Mouse (Mus musculus) midbrain, embryonic 14.5 days (tissue): ENCODE data around the gene Trmt10b. TPM values are rescaled to one million over a fixed set of nuclear protein-coding genes. Genes with fewer than 3 reads are reported as not detected.

Source experiments
- ATAC-seq: fragments of 200-750 bp; cut with Nextera tagmentation; 2 replicates; pipeline ENCODE4 v1.8.0; 2017; ENCODE audit warnings: moderate number of reproducible peaks, moderate library complexity; ENCODE audit not compliant: low FRiP score, low TSS enrichment
- DNase-seq: peaks from one replicate; pipeline ENCODE4 v3.0.0-alpha.2; 2015
- H3K27ac ChIP-seq: fragments of 300-500 bp; sonication (generic); replicated peaks from 2 replicates; pipeline ENCODE4 v1.5.1; 2014; ENCODE audit warnings: mild to moderate bottlenecking, low read depth, low read length, moderate library complexity
- H3K27me3 ChIP-seq: fragments of 300-500 bp; sonication (generic); 2 replicates; pipeline ENCODE4 v1.6.1; 2014; ENCODE audit warnings: low read length, control low read depth, mixed read lengths; ENCODE audit not compliant: control insufficient read depth, insufficient read depth
- H3K36me3 ChIP-seq: fragments of 300-500 bp; sonication (generic); 2 replicates; pipeline ENCODE4 v1.6.1; 2014; ENCODE audit warnings: low read length, control low read depth; ENCODE audit not compliant: control insufficient read depth, insufficient read depth
- H3K4me1 ChIP-seq: fragments of 300-500 bp; sonication (generic); 2 replicates; pipeline ENCODE4 v1.6.1; 2014; ENCODE audit warnings: mild to moderate bottlenecking, antibody characterized with exemption, low read length, control low read depth; ENCODE audit not compliant: control insufficient read depth, insufficient read depth
- H3K4me2 ChIP-seq: fragments of 300-500 bp; sonication (generic); 2 replicates; pipeline ENCODE4 v1.6.1; 2014; ENCODE audit warnings: mild to moderate bottlenecking, low read length, moderate library complexity
- H3K4me3 ChIP-seq: fragments of 300-500 bp; sonication (generic); replicated peaks from 2 replicates; pipeline ENCODE4 v1.5.1; 2014; ENCODE audit warnings: low read depth, low read length
- H3K9ac ChIP-seq: fragments of 300-500 bp; sonication (generic); replicated peaks from 2 replicates; pipeline ENCODE4 v1.6.1; 2014; ENCODE audit warnings: mild to moderate bottlenecking, low read length, moderate library complexity
- H3K9me3 ChIP-seq: fragments of 300-500 bp; sonication (generic); 2 replicates; pipeline ENCODE4 v1.6.1; 2016; ENCODE audit warnings: low read length, control low read depth, mixed read lengths; ENCODE audit not compliant: control insufficient read depth
- WGBS: fragments of 180-500 bp; shearing (Covaris S2); extraction: QIAGEN DNeasy Blood & Tissue Kit; methylation state at CpG from one replicate; pipeline ENCODE4 v1.1.7; 2014; 5-methylcytosine and 5-hydroxymethylcytosine counted together
- polyA plus RNA-seq: library from polyadenylated mRNA; unstranded; fragments of >200 nt; fragmentation: Nextera tagmentation; extraction: Ambion mirVana; gene quantifications from 2 replicates; pipeline ENCODE4 v1.2.1, GENCODE M21; 2014

Trmt10b gene
- polyA plus RNA-seq: 25.5 and 28.2 TPM in 2 replicates

DNA sequence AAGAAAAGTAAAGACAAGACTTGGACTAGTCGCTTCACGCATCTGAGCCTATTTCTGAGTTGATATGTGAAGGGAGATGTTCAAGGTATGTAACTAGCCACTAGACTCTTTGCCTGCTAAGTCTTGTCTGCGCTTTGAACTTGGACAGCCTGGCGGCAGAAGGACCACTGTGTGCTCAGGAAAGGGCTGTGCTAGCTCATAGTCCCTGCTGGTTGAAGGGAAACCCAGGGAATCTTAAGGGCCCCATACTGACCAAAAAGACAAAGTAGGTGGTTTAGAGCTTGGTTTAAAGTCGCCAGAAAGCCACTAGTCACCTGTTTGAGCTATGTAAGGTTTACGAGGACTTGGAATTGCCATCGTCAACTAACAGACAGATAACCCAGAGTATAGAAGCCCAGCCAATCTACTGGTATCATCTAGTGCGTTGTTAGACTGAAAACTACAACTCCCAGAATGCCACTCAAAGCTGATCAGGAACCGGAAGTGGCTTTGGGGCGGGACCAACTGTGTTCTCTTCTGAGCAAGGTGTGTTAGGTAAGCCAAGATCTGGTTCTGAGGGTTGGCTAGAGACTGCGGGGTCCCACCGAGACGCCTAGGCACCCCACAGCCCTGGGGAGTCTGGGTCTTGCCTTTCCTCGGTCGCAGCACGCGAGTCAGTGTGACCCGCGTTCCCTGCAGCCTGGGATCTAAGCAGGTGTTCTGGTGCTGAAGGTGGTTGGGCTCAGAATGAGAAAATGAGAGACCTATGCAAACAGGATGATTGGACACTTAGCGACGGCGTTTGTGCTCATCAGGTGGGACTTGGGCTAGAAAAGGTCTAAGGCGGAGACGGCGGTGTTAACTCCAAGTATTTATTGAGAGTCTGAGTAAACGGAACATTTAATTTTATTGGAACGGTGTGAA, at the start of gene Trmt10b:
Gene Trmt10b, plus strand, starts transcription at position 466 of the 903 bp plus-strand sequence.
- peak within 1 kb of the TSS; percentile 71 for H3K4me3 ChIP-seq
- no peaks in the 10 kb centered on the region for H3K9me3 ChIP-seq
- 22% methylated on average over 27 of the region's 27 CpGs for WGBS
- H3K27ac ChIP-seq: no peak within 1 kb of the TSS
- ATAC-seq (peak; percentile 80), DNase-seq (peak; percentile 94)
- H3K27me3 ChIP-seq: no peaks in the 10 kb centered on the region
- peak within 1 kb of the TSS; percentile 67 for H3K4me2 ChIP-seq
- H3K9ac ChIP-seq: peak within 1 kb of the TSS; percentile 75
- H3K4me1 ChIP-seq: peaks cover 8% of the 10 kb centered on the region; the same call in 1 of the 2 replicates
- H3K36me3 ChIP-seq: peaks cover 22% of the 10 kb centered on the region

DNA sequence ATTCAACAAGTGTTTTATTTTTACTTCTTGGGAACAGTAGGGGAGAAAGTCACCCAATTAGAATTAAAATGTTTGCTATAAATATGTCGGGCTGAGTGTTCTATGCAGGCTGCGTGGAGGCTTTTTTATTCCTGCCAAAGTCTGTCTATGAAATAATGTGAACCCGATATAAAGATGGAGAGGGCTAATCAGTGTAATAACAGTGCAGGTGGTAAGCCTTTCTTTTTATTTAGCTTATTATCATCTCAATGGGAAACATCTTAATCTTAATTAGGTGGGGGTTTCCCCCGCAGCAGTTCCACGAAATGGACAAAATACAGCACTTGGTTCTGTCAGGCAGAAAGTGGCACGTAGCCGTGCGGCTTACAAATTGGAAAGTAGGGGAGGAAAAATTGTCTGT, 45.7 kb upstream of the Trmt10b start:
- H3K4me1 ChIP-seq: peaks cover 22% of the 10 kb centered on the region
- DNase-seq: no peak
- WGBS: 36% methylated on average over 8 of the region's 8 CpGs

DNA sequence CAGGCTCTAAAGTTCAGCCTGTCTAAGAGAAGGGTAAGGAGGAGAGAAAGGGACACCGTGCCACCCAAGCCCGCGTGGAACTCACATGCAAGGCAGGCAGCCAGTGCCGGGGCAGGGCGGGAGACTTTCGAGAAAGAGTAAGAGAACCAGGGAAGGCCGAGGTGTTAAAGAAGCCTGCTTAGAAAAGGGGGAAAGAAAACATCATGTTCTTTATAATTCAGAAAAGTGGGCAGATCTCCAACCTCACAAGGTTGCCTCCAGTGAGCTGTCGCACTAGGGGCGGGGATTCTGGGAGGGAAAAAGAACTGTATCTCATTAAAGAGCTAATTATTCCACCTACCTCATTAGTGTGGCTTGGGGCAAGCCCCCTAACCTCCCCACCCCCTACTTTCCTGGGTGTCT, 44.1 kb upstream of the Trmt10b start:
- peaks cover 22% of the 10 kb centered on the region for H3K4me1 ChIP-seq
- no peak overlapping the region for H3K4me3 ChIP-seq
- no peaks in the 10 kb centered on the region for H3K9me3 ChIP-seq
- H3K9ac ChIP-seq: no peak overlapping the region
- H3K36me3 ChIP-seq: no peaks in the 10 kb centered on the region
- no peaks in the 10 kb centered on the region for H3K27me3 ChIP-seq
- 48% methylated on average over 9 of the region's 9 CpGs for WGBS
- ATAC-seq (no peak), DNase-seq (no peak)
- no peak overlapping the region for H3K4me2 ChIP-seq
- H3K27ac ChIP-seq: no peak overlapping the region

More for the DNA sequence above, 45.7 kb upstream of the Trmt10b start:
- Histone ChIP-seq H3K4me2 (no peak overlapping the region), H3K36me3 (no peaks in the 10 kb centered on the region), H3K9ac (no peak overlapping the region), H3K27me3 (no peaks in the 10 kb centered on the region), H3K4me3 (no peak overlapping the region), H3K9me3 (no peaks in the 10 kb centered on the region), H3K27ac (no peak overlapping the region)
- ATAC-seq: no peak

DNA sequence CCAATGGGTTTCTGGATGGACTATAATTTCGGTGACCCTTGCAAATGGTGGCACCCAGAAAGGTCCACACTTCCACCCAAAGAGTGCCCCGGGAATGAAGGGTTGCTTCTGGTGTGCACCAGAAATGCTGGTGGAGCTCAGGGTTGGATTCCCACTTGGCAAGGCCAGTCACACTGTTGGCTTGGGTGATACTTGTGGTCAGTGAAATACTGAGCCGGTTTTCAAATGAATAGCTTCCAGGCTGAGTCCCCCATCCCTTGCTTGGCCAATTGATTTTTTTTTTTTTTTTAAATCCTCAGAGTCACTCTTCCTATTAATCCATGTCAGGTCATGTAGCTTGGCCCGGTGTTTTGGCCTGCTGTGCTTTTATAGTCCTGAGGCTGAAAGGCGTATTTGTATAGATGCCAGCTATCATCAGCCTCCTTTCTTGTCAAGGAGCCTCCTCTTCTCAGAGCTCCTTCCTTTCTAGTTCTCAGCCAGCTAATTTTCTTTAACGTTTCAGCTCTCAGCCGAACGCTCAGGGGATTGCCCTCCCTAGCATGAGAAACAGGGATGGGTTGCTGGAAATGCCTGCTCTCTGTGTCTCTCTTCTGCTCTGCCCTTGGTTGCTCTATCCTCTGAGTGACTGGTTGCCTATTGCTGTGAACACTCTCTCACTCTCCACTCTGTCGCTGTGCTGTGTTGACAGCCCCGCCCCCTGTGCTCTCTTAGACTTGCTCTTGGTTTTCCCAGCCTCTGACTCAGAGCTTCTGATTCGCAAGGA, 42.9 kb upstream of the Trmt10b start:
- no peaks in the 10 kb centered on the region for H3K9me3 ChIP-seq
- no peaks in the 10 kb centered on the region for H3K27me3 ChIP-seq
- peaks cover 22% of the 10 kb centered on the region for H3K4me1 ChIP-seq
- no peaks in the 10 kb centered on the region for H3K36me3 ChIP-seq
- DNase-seq (peak; percentile 57), ATAC-seq (no peak)
- H3K9ac ChIP-seq: no peak overlapping the region
- no peak overlapping the region for H3K4me3 ChIP-seq
- H3K4me2 ChIP-seq: no peak overlapping the region
- WGBS: 28% methylated on average over 11 of the region's 11 CpGs
- H3K27ac ChIP-seq: no peak overlapping the region

DNA sequence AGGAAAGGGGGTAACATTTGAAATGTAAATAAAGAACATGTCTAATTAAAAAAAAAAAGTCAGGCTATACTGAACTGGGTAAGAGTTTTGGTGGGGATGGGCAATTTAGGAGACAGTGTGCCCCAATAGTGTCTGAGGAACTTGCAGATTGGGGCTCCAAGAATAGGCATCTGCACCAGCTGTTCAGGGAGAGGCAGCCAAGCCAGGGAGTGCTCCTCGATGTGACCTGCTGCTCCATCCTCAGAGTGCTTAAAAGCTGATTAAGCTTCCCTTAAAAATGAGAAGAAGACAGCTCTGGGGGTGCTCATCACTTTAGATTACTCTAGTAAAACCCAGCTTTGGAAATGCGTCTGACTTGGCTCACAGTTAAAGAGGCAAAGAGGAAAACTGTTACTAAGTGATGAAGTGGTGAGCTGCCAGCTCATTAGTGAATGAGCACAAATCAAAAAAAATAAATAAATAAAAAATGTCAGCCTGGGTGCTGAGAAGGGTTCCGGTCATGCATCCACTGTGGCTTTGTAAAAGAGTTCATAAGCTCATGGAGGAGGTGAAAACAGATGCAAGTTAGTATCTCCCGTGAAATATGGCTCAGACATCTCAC, 37.6 kb upstream of the Trmt10b start:
- WGBS: 57% methylated on average over 4 of the region's 4 CpGs
- no peak for DNase-seq

DNA sequence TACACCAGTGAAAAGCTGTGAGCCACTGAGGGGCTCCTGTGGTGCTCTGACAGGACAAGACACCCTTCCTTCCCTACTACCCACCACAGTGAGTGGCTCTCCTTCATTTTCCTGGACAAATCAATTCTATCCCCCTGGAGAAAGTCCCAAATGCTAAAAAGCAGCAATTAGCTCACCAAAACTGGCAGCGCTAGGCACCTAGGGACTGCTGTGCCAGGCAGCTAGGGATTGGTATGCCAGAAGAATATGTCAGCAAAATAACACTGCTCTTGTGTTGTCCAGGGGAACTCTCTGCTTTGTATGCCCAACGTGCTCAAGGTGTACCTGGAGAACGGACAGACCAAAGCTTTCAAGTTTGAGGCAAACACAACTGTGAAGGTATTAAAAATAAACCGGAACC, 35.4 kb upstream of the Trmt10b start:
- Histone ChIP-seq H3K27me3 (no peaks in the 10 kb centered on the region), H3K9ac (no peak overlapping the region), H3K27ac (no peak overlapping the region), H3K4me3 (no peak overlapping the region), H3K36me3 (no peaks in the 10 kb centered on the region), H3K9me3 (no peaks in the 10 kb centered on the region), H3K4me2 (no peak overlapping the region), H3K4me1 (no peaks in the 10 kb centered on the region)
- no peak for DNase-seq
- 93% methylated on average over 4 of the region's 4 CpGs for WGBS
- no peak for ATAC-seq

More for the DNA sequence above, 37.6 kb upstream of the Trmt10b start:
- Histone ChIP-seq H3K36me3 (no peaks in the 10 kb centered on the region), H3K27me3 (no peaks in the 10 kb centered on the region), H3K27ac (no peak overlapping the region), H3K9ac (no peak overlapping the region), H3K4me3 (no peak overlapping the region), H3K4me2 (no peak overlapping the region), H3K4me1 (no peaks in the 10 kb centered on the region), H3K9me3 (no peaks in the 10 kb centered on the region)
- no peak for ATAC-seq

DNA sequence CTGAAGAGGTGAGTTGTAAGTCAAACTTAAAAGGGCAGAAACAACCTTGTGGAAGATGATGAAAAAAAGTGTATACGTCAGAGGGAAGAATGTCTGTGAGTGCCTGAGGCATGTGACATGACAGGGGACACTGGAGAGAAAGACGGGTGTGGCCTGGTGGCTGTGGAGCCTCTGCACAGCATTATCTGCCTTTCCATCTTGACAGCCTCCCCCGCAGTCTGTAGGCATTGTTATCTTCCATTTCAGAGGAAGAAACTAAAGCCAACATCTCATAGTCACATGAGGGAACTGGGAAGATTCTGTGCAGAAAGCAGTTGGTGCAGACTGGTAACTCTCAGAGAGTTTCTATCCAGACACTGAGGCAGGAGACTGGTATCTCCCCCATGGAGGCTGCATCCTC, 29.0 kb upstream of the Trmt10b start:
- ATAC-seq: no peak
- Histone ChIP-seq H3K9me3 (no peaks in the 10 kb centered on the region), H3K4me1 (0 out of 2 replicates have a peak, but pooled peaks cover 3% of the 10 kb centered on the region), H3K4me3 (no peak overlapping the region), H3K4me2 (no peak overlapping the region), H3K36me3 (no peaks in the 10 kb centered on the region), H3K27me3 (no peaks in the 10 kb centered on the region), H3K27ac (no peak overlapping the region), H3K9ac (no peak overlapping the region)
- DNase-seq: no peak
- WGBS: 90% methylated on average over 3 of the region's 3 CpGs

DNA sequence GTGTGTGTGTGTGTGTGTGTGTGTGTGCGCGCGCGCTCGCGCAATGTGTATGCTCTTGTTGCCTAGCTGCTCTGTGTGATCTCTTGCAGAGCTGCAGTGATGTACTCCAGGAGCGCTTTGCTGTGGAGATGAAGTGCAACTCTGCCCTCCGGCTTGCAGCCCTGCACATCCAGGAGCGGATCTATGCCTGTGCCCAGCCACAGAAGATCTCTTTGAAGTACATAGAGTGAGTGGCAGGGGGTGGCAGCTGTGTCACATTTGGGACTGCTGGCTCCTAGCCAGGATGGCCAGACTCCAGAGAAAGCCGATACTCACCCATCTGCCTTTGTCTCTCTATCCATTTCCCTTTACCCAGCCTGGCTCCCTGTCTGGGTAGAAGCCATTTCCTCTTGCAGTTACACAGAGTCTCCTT, 25.9 kb upstream of the Trmt10b start:
- Histone ChIP-seq H3K4me2 (no peak overlapping the region), H3K27me3 (no peaks in the 10 kb centered on the region), H3K27ac (no peak overlapping the region), H3K4me3 (no peak overlapping the region), H3K36me3 (no peaks in the 10 kb centered on the region), H3K9me3 (no peaks in the 10 kb centered on the region), H3K4me1 (0 out of 2 replicates have a peak, but pooled peaks cover 3% of the 10 kb centered on the region), H3K9ac (no peak overlapping the region)
- peak; percentile 71 for ATAC-seq
- WGBS: 63% methylated on average over 10 of the region's 10 CpGs
- peak; percentile 78 for DNase-seq
